Mouse (Mus musculus): Measurements from ENCODE around the gene Sgms1.

Sgms1 gene

GRCm38 (mm10) chr19:32179514-32179913, 210.0 kb downstream of the Sgms1 start:
- DNase-seq (ENCODE audit: low spot score), result no peak

DNA sequence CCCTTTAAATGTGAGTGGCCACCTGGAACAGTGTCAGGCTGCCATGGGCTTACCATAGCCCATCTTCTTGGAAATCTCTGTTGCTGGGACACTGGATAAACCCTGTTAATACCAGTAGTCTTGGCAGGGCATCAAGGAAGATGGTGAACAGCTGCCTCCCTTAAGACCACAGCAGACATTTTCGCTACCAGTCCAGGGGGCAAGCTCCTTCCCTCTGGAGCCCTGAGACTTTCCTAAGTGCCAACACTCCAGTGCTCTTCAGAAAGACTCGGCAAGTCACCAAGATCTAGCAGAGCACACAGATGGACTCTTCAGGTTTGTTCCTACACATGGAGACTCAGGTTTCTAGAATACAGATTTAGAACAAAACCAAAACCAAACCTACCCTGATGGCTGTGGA, 211.4 kb downstream of the Sgms1 start:
- no peak for DNase-seq (ENCODE audit: low spot score)

DNA sequence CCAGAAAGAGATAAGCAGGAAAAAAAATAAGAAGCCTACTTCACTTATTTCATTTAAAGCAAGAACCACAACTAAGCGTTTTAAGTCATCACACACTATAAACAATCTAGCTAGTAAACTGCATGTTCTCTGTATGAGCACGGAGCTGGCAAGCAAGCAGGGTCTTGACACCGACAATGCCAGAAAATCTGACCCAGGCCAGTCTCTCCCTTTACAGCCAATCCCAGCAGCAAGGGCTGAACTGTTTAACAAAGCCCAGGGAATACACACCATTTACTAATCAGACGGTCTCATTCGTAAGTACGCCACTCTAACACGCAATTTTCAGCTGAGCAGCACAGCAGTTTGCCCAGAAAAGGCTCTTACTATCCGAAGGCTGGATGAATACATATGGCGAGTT, 213.1 kb downstream of the Sgms1 start:
- no peak for DNase-seq (ENCODE audit: low spot score)

DNA sequence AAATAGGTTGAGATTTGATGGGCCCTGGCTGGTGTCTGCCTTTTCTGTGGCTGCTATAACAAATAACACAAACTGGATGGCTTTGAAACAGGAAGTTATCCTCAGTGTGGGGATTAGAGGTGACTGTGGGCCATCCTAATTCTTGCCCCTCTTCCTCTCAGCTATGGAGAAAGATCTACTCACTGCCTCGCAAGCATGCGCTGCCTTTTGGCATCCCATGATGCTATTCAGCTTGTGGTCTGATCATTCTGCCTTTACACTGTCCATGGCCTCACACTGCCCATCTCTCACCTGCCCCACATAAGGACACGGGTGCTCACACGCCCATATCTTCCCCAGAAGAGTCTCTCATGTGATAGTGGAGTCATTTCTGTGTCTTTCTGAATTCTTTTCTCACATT, 213.5 kb downstream of the Sgms1 start:
- DNase-seq (ENCODE audit: low spot score), result no peak

DNA sequence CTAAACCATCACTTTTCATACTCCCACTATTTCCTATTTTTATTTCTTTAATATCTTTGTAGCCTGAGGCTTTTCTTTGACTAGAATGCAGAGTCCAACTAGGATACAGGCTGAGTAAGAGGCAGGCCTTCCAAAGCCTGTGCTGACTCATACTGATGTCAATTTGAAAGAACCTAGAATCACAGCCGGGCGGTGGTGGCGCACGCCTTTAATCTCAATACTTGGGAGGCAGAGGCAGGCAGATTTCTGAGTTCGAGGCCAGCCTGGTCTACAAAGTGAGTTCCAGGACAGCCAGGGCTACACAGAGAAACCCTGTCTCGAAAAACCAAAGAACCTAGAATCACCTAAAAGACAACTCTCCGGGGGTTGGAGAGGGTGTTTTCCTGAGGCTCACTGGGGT, 214.5 kb downstream of the Sgms1 start:
- DNase-seq (ENCODE audit: low spot score), result no peak

DNA sequence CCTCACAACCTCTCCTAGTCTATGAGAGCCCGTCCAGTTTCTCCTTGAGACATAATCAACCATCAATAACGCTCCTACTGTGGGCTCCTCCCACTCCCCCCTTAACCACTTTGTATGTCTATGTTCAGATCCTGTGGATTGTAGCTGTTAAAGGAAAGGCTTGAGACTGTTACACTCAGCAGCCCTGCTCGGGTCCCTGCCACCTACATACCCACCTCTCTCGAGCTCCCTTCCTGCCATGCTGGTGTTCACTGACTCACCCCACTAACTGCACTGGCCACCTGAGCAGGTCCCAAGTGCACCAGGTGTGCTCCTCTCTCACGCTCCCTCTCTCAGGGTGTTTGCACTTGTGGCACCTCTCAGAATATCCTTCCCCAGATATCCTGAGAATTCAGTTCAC, 215.0 kb downstream of the Sgms1 start:
- DNase-seq (ENCODE audit: low spot score), result no peak

- DNase-seq (ENCODE audit: low spot score), result no peak
These were observed 215.9 kb downstream of the Sgms1 start for GRCm38 (mm10) chr19:32173522-32174184.

GRCm38 (mm10) chr19:32172511-32172981, 217.0 kb downstream of the Sgms1 start:
- DNase-seq (ENCODE audit: low spot score), result no peak

DNA sequence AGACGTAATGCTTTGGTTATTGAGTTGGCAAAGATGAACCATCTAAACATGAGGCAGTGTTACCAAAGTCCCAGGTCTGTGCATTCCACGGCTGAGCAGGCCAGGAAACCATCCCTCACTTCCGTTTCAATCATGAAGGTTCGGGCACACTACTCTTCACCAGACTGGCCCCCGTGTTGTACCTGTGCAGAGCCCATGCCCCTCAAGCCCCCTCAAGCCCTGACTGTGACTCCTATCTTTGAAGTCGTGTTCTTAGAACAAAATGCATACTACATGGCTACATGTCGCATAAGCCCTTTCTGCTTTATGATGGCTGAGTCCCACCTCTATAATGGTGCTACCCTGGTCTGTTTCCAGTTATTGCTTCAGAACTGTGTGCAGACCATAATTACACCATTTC, 217.5 kb downstream of the Sgms1 start:
- no peak for DNase-seq (ENCODE audit: low spot score)

- DNase-seq (ENCODE audit: low spot score), result peak; percentile 30
These were observed 219.6 kb downstream of the Sgms1 start for GRCm38 (mm10) chr19:32169634-32170540.

DNA sequence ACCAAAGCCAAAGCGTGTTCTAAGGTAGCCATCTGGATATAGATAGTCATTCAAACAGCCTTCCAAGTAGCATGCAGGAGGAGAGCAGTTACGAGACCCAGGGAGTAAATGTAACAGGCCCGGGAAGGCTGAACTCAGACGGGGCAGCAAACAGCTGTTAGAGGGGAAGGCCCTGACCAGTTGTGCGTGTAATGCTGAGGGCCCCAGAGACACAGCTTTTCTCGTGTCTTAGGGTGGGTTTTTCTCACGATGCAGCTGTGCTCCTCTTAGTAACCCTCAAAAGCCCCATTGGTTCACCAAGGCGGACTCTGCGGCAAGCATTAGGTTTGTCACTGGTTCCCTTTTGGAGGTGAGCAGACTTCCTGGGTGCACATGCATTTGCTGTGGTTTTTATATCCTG, 221.5 kb downstream of the Sgms1 start:
- DNase-seq (ENCODE audit: low spot score), result no peak

GRCm38 (mm10) chr19:32166823-32167605, 222.5 kb downstream of the Sgms1 start:
- DNase-seq (ENCODE audit: low spot score), result no peak

DNA sequence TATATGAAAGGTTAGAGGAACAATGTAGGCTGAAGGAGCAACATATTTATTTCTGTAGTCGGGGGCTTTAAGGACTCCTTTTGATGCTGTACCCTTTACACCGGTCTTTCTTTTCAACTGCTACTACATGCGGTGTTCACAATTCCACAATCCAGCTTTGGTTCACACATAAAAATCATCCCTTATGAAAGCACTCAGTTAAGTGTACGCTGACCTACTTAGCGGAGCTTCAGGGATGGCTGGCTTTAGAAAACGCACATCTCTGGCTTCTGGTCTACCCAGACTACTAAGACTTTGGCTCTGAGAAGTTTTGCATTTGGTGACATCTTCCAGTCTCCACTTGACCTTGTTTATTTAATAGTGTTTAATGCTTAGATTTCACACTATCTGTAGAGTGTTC, 223.8 kb downstream of the Sgms1 start:
- DNase-seq (ENCODE audit: low spot score), result no peak

- no peak for DNase-seq (ENCODE audit: low spot score)
These were observed 225.4 kb downstream of the Sgms1 start for GRCm38 (mm10) chr19:32164128-32164527.

DNA sequence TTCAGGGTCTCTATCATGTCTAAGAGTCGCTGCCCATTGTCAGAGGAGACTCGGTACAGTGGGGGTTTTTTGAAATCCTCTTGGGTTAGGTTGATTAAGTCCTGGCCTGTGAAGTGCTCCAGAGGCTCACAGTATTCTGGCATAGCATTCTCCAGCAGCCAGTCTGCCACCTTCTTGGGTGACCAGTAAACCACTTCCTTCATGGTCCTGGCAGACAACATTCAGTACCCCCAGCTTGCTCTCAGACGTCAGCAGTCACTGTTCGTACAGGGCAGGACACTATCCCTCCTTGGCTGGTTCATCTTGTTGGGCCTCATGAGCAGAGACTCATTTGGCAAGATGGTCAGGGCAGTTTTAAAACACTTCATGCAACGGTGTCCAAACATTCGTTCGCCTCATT, 229.6 kb downstream of the Sgms1 start:
- no peak for DNase-seq (ENCODE audit: low spot score)

- no peak for DNase-seq (ENCODE audit: low spot score)
These were observed 230.3 kb downstream of the Sgms1 start for GRCm38 (mm10) chr19:32159168-32159567.

GRCm38 (mm10) chr19:32157045-32157444, 232.5 kb downstream of the Sgms1 start:
- DNase-seq (ENCODE audit: low spot score), result no peak

DNA sequence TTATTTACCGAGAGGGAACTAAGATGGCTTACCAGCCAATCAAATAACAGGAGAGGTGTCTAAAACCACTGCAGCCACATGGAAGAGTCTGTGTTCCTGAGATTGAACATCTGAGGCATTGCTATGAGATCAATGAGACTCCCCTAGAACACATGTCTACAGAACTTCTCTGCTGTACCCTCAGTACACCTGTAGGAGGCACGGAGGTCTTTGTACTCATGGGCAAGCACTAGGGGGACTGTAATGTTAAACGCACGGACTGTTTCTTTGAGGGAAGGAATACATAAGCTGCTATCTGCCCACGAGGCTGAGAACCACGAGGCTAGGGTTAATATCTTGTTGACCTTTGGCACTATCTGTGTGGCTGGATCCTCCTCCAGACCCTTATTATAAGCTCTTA, 237.0 kb downstream of the Sgms1 start:
- no peak for DNase-seq (ENCODE audit: low spot score)

GRCm38 (mm10) chr19:32148710-32149109, 240.8 kb downstream of the Sgms1 start:
- no peak for DNase-seq (ENCODE audit: low spot score)

- no peak for DNase-seq (ENCODE audit: low spot score)
These were observed 247.1 kb downstream of the Sgms1 start for GRCm38 (mm10) chr19:32142383-32142782.

GRCm38 (mm10) chr19:32138361-32139088, 251.0 kb downstream of the Sgms1 start:
- no peak for DNase-seq (ENCODE audit: low spot score)

GRCm38 (mm10) chr19:32137904-32138303, 251.6 kb downstream of the Sgms1 start:
- DNase-seq (ENCODE audit: low spot score), result no peak

Data from urinary bladder, postnatal 10 days (tissue).